8 mouse cellular contexts compared by ENCODE assay signal in the genomic region with DNA sequence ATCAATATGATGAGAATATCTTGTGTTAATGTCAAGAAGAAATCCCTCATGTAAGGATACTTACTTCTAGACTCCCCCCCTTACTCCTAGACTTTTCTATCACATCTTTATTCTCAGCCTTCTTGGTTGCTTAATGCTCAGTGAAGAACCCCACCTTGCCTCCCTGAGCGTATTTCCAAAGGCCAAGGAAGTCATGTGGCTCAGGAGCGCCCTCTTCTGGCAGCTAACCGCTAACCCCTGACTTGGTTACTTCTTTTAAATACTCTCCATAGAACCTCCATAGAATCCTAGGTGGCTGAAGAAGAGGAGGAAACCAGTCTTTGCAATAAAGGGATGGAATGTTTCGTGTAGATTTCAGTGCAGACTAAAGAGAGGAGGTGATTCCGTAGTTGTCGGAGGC.
DNase-seq lines count a peak whose midpoint lies in the region; ATAC-seq and TF ChIP-seq lines count a peak whose summit lies in the region.

No protein-coding gene starts in this region.

- no peaks in the 10 kb centered on the region for H3K36me3 ChIP-seq in heart, postnatal 0 days (replicated peaks; ENCODE audit: control insufficient read depth, insufficient read depth, low read length)

- no peak for TF ChIP-seq POLR2A in olfactory bulb, adult 2 months (IDR thresholded peaks at IDR 0.05; ENCODE audit: insufficient read depth, low read depth, low read length)

- no peak overlapping the region for H3K9ac ChIP-seq in heart, postnatal 0 days (replicated peaks; ENCODE audit: low read depth, low read length)

- TF ChIP-seq CTCF in heart, postnatal 0 days (IDR thresholded peaks at IDR 0.05; ENCODE audit: low read depth), result peak; percentile 95
- TF ChIP-seq CTCF in olfactory bulb, adult 2 months (IDR thresholded peaks at IDR 0.05; ENCODE audit: insufficient read depth, low read depth, low read length), result peak; percentile 45

- no peak overlapping the region for H3K27ac ChIP-seq in heart, postnatal 0 days (ENCODE audit: low read depth)
- no peak overlapping the region for H3K27ac ChIP-seq in olfactory bulb, adult 2 months (ENCODE audit: insufficient read depth, low read depth, low read length)

- peak; percentile 90 for DNase-seq in CD4-positive, CD25-positive, alpha-beta regulatory T cell, adult 2 months (ENCODE audit: low read depth, low spot score)
- peak; percentile 63 for DNase-seq in adrenal gland, adult 2 months
- DNase-seq in embryo, embryonic 10.5 days (ENCODE audit: low spot score), result peak; percentile 90
- peak; percentile 85 for DNase-seq in heart, postnatal 0 days (ENCODE audit: low spot score)
- DNase-seq in kidney, postnatal 14 days, result peak; percentile 73
- peak; percentile 54 to 65 for DNase-seq in lung, adult 18-20 months
- DNase-seq in thymus, postnatal 36 days, result peak; percentile 72 to 76

- TF ChIP-seq EP300 in heart, postnatal 0 days (IDR thresholded peaks at IDR 0.05; ENCODE audit: low read depth), result no peak

- H3K4me3 ChIP-seq in heart, postnatal 0 days (ENCODE audit: low read depth, low read length), result no peak overlapping the region
- H3K4me3 ChIP-seq in olfactory bulb, adult 2 months (ENCODE audit: insufficient read depth, low read depth, low read length), result no peak overlapping the region

- no peaks in the 10 kb centered on the region for H3K9me3 ChIP-seq in heart, postnatal 0 days (replicated peaks; ENCODE audit: control insufficient read depth, low read length)

- peak; percentile 30; the same call in 1 of the 2 replicates for ATAC-seq in heart, postnatal 0 days (ENCODE audit: insufficient read depth, low read depth)

- 28% methylated on average over 6 of the region's 6 CpGs for WGBS in heart, postnatal 0 days
- WGBS in olfactory bulb, adult 2 months, result 28% methylated on average over 6 of the region's 6 CpGs

- H3K4me1 ChIP-seq in heart, postnatal 0 days (ENCODE audit: control insufficient read depth, insufficient read depth), result peaks cover 19% of the 10 kb centered on the region
- H3K4me1 ChIP-seq in olfactory bulb, adult 2 months (ENCODE audit: control insufficient read depth, insufficient read depth, low read length), result no peaks in the 10 kb centered on the region

- no peak overlapping the region for H3K4me2 ChIP-seq in heart, postnatal 0 days (ENCODE audit: low read depth, low read length)

- no peaks in the 10 kb centered on the region for H3K27me3 ChIP-seq in heart, postnatal 0 days (ENCODE audit: control insufficient read depth, insufficient read depth, low read length)
